Mouse (Mus musculus) common myeloid progenitor, adult 5-6 weeks (primary cell): ENCODE results near the gene Olfr247. TPM values are rescaled to one million over a fixed set of nuclear protein-coding genes. Genes with fewer than 3 reads are reported as not detected.
"Not testable (repeated sequence)": the region's sequence is repeated elsewhere in the genome, so short reads cannot be mapped to it uniquely, and the experiment has no call there.

Source experiments
- ATAC-seq: replicated peaks from 2 replicates; pipeline ENCODE4 v1.8.0; 2016; ENCODE audit warnings: low read depth, mild to moderate bottlenecking, moderate TSS enrichment, inconsistent platforms; ENCODE audit not compliant: poor library complexity, severe bottlenecking
- total RNA-seq: library from RNA; stranded (forward); fragments of 200-1000, 187-1606 nt; gene quantifications from 2 replicates; pipeline ENCODE4 v1.2.3, GENCODE M21; 2017

Olfr247 gene
- not detected in 2 replicates for total RNA-seq

GRCm38 (mm10) chr10:129976040-129976439, at the start of gene Olfr247:
Gene Olfr247 (minus strand): TSS chr10:129976140.
- ATAC-seq = not testable (repeated sequence)

- no peak for ATAC-seq
Measured at GRCm38 (mm10) chr10:130012321-130012720, 36.4 kb upstream of the Olfr247 start, which contains the start of gene Olfr820. Gene Olfr820 (plus strand): TSS chr10:130012621.

DNA sequence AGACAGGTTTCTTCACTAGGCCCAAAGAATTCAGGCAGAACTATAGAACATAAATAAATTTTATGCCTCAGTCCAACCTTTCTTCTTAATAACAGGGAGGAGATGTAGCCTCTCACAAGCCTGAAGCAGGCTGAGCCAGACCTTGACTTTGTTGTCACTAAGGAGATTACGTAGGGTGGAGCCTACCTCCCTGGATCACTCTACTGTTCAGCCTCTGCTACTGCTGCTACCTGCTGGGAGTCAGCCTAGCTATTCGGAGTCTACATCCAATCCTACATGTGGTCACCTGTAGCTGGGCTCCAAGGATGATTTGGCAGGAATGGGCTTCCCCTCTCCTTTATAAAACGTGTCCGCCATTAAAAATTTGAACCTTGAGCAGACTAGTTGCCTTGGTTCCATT, 29.4 kb upstream of the Olfr247 start:
- not testable (repeated sequence) for ATAC-seq

- ATAC-seq = not testable (repeated sequence)
Measured at GRCm38 (mm10) chr10:130004104-130004503, 28.2 kb upstream of the Olfr247 start.

GRCm38 (mm10) chr10:129984962-129985361, 9.0 kb upstream of the Olfr247 start, which contains the start of gene Gm10310:
Gene Gm10310 (minus strand): TSS chr10:129985062.
- not testable (repeated sequence) for ATAC-seq

GRCm38 (mm10) chr10:129981867-129982266, 5.9 kb upstream of the Olfr247 start:
- ATAC-seq = peak; percentile 84

GRCm38 (mm10) chr10:129972994-129973393, 2.9 kb downstream of the Olfr247 start:
- peak; percentile 86 for ATAC-seq

DNA sequence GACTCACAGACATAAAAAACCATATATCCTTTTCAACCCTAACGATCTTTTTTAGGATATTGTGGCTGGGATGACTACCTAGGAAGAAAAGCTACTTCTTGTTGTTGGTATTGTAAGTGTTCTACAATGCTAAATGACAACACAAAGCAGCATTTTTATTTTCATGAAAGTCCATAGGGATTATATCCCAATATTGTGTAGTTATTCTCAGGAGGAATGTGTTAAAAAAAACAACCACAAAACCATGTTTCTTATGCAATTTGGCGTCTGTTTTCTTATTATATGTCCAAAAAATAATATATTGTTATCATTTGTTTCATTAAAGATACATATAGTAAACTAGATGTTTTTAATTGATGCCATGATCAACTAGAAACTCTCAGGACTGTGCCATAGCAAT, 8.8 kb downstream of the Olfr247 start, which contains the start of gene Olfr819:
TSS of gene Olfr819 (minus strand) at position 101 of the 400 bp plus-strand sequence.
- ATAC-seq = not testable (repeated sequence)

DNA sequence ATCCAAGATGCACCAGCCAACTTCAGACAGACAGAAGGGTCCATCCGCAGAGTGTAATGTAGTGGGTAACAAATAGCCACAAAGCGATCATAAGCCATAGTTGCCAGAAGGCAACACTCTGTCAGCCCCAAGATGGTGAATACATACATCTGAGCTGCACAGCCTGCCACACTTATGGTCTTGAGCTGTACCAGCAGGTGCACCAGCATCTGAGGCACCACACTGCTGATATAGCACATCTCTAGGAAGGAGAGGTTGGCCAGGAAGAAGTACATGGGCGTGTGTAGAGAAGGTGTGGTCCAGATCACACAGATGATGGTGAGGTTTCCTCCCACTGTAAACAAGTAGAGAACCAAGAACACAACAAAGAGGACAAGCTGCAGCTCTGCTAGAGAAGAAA, 9.7 kb downstream of the Olfr247 start:
- not testable (repeated sequence) for ATAC-seq

- ATAC-seq = no peak
Measured at GRCm38 (mm10) chr10:129949000-129949399, 26.9 kb downstream of the Olfr247 start, which contains the start of gene Olfr818. Gene Olfr818 (minus strand): TSS chr10:129949100.

Other genes with a start within 250 kb of the Olfr247 start
- not detected in 2 replicates for gene Olfr805, start 246.8 kb downstream of the Olfr247 start, total RNA-seq
- gene Olfr806, start 234.2 kb downstream of the Olfr247 start, total RNA-seq = not detected in 2 replicates
- gene Olfr807, start 218.3 kb downstream of the Olfr247 start, total RNA-seq = not detected in 2 replicates
- not detected in 2 replicates for gene Olfr808, start 210.7 kb downstream of the Olfr247 start, total RNA-seq
- not detected in 2 replicates for gene Olfr809, start 201.5 kb downstream of the Olfr247 start, total RNA-seq
- gene Olfr810, start 181.2 kb downstream of the Olfr247 start, total RNA-seq = not detected in 2 replicates
- not detected in 2 replicates for gene Olfr811, start 171.7 kb downstream of the Olfr247 start, total RNA-seq
- not detected in 2 replicates for gene Olfr812, start 130.0 kb downstream of the Olfr247 start, total RNA-seq
- not detected in 2 replicates for gene Olfr813, start 120.8 kb downstream of the Olfr247 start, total RNA-seq
- not detected in 2 replicates for gene Olfr814, start 96.3 kb downstream of the Olfr247 start, total RNA-seq
- gene Olfr815, start 70.3 kb downstream of the Olfr247 start, total RNA-seq = not detected in 2 replicates
- gene Olfr816, start 60.5 kb downstream of the Olfr247 start, total RNA-seq = not detected in 2 replicates
- gene Olfr818, start 27.0 kb downstream of the Olfr247 start, total RNA-seq = not detected in 2 replicates
- not detected in 2 replicates for gene Olfr819, start 8.9 kb downstream of the Olfr247 start, total RNA-seq
- gene Gm10310, start 8.9 kb upstream of the Olfr247 start, total RNA-seq = not detected in 2 replicates
- gene Olfr820, start 36.5 kb upstream of the Olfr247 start, total RNA-seq = not detected in 2 replicates
- gene Olfr821, start 54.2 kb upstream of the Olfr247 start, total RNA-seq = not detected in 2 replicates
- gene Olfr822, start 95.1 kb upstream of the Olfr247 start, total RNA-seq = not detected in 2 replicates
- not detected in 2 replicates for gene Olfr823, start 139.2 kb upstream of the Olfr247 start, total RNA-seq
- gene Olfr824, start 153.9 kb upstream of the Olfr247 start, total RNA-seq = not detected in 2 replicates
- not detected in 2 replicates for gene Olfr825, start 190.6 kb upstream of the Olfr247 start, total RNA-seq
- gene Olfr826, start 208.0 kb upstream of the Olfr247 start, total RNA-seq = not detected in 2 replicates
- not detected in 2 replicates for gene Olfr827, start 238.3 kb upstream of the Olfr247 start, total RNA-seq